Mouse (Mus musculus): ENCODE measurements around the gene Sec31b. TPM values are rescaled to one million over a fixed set of nuclear protein-coding genes. Genes with fewer than 3 reads are reported as not detected.

The Sec31b gene
- polyA plus RNA-seq, 1 experiment from 2014 or later = 0.05 TPM

GRCm38 (mm10) chr19:44552731-44553130 lies 7.1 kb upstream of the Sec31b start, which contains the start of gene Gm20538:
Gm20538 (minus strand) TSS chr19:44552831.
- no peaks in the 10 kb centered on the region for H3K9me3 ChIP-seq (ENCODE audit: control insufficient read depth, low read length)
- H3K4me1 ChIP-seq (ENCODE audit: control insufficient read depth, insufficient read depth, low read length) = peaks cover 7% of the 10 kb centered on the region; the same call in 1 of the 2 replicates
- 98% methylated on average over 4 of the region's 4 CpGs for WGBS
- DNase-seq (no peak), ATAC-seq (ENCODE audit: low FRiP score, low TSS enrichment) (no peak)
- H3K27ac ChIP-seq (replicated peaks; ENCODE audit: low read depth, low read length) = no peak within 1 kb of the TSS
- H3K27me3 ChIP-seq (ENCODE audit: control insufficient read depth, insufficient read depth, low read length) = no peaks in the 10 kb centered on the region
- peaks cover 59% of the 10 kb centered on the region for H3K36me3 ChIP-seq (ENCODE audit: control insufficient read depth, insufficient read depth, low read length)
- H3K4me2 ChIP-seq (ENCODE audit: low read length) = peak within 1 kb of the TSS; percentile 62; the same call in 1 of the 2 replicates
- H3K4me3 ChIP-seq (replicated peaks; ENCODE audit: low read depth, low read length) = no peak within 1 kb of the TSS
- no peak within 1 kb of the TSS for H3K9ac ChIP-seq (replicated peaks; ENCODE audit: low read length)

GRCm38 (mm10) chr19:44544775-44545174 lies 889 bp downstream of the Sec31b start:
- Histone ChIP-seq H3K9ac (replicated peaks; ENCODE audit: low read length) (no peak overlapping the region), H3K4me3 (replicated peaks; ENCODE audit: low read depth, low read length) (peak overlapping the region; percentile 40; the same call in 1 of the 2 replicates), H3K27ac (replicated peaks; ENCODE audit: low read depth, low read length) (no peak overlapping the region), H3K4me2 (ENCODE audit: low read length) (peak overlapping the region; percentile 61), H3K9me3 (ENCODE audit: control insufficient read depth, low read length) (0 out of 2 replicates have a peak, but pooled peaks cover 4% of the 10 kb centered on the region), H3K36me3 (ENCODE audit: control insufficient read depth, insufficient read depth, low read length) (peaks cover 20% of the 10 kb centered on the region), H3K4me1 (ENCODE audit: control insufficient read depth, insufficient read depth, low read length) (peaks cover 6% of the 10 kb centered on the region; the same call in 1 of the 2 replicates), H3K27me3 (ENCODE audit: control insufficient read depth, insufficient read depth, low read length) (peaks cover 27% of the 10 kb centered on the region)
- DNase-seq (peak; percentile 93), ATAC-seq (ENCODE audit: low FRiP score, low TSS enrichment) (no peak; the same call in 1 of the 2 replicates)
- 2% methylated on average over 13 of the region's 13 CpGs for WGBS

GRCm38 (mm10) chr19:44544372-44544771 lies 1.3 kb downstream of the Sec31b start:
- H3K27ac ChIP-seq (replicated peaks; ENCODE audit: low read depth, low read length) = no peak overlapping the region
- H3K9ac ChIP-seq (replicated peaks; ENCODE audit: low read length) = no peak overlapping the region
- peaks cover 6% of the 10 kb centered on the region; the same call in 1 of the 2 replicates for H3K4me1 ChIP-seq (ENCODE audit: control insufficient read depth, insufficient read depth, low read length)
- 59% methylated on average over 10 of the region's 10 CpGs for WGBS
- no peak overlapping the region for H3K4me3 ChIP-seq (replicated peaks; ENCODE audit: low read depth, low read length)
- no peak for ATAC-seq (ENCODE audit: low FRiP score, low TSS enrichment)
- DNase-seq = no peak
- 0 out of 2 replicates have a peak, but pooled peaks cover 4% of the 10 kb centered on the region for H3K9me3 ChIP-seq (ENCODE audit: control insufficient read depth, low read length)
- peaks cover 16% of the 10 kb centered on the region for H3K36me3 ChIP-seq (ENCODE audit: control insufficient read depth, insufficient read depth, low read length)
- H3K27me3 ChIP-seq (ENCODE audit: control insufficient read depth, insufficient read depth, low read length) = peaks cover 27% of the 10 kb centered on the region
- H3K4me2 ChIP-seq (ENCODE audit: low read length) = no peak overlapping the region

- Histone ChIP-seq H3K9ac (replicated peaks; ENCODE audit: low read length) (no peak overlapping the region), H3K27me3 (ENCODE audit: control insufficient read depth, insufficient read depth, low read length) (peaks cover 27% of the 10 kb centered on the region), H3K4me2 (ENCODE audit: low read length) (no peak overlapping the region), H3K27ac (replicated peaks; ENCODE audit: low read depth, low read length) (no peak overlapping the region), H3K4me3 (replicated peaks; ENCODE audit: low read depth, low read length) (no peak overlapping the region), H3K36me3 (ENCODE audit: control insufficient read depth, insufficient read depth, low read length) (0 out of 2 replicates have a peak, but pooled peaks cover under 1% of the 10 kb centered on the region), H3K4me1 (ENCODE audit: control insufficient read depth, insufficient read depth, low read length) (peaks cover 6% of the 10 kb centered on the region; the same call in 1 of the 2 replicates), H3K9me3 (ENCODE audit: control insufficient read depth, low read length) (0 out of 2 replicates have a peak, but pooled peaks cover 4% of the 10 kb centered on the region)
- DNase-seq (no peak), ATAC-seq (ENCODE audit: low FRiP score, low TSS enrichment) (no peak)
- 90% methylated on average over 8 of the region's 8 CpGs for WGBS
Observed at GRCm38 (mm10) chr19:44542694-44543178, 2.9 kb downstream of the Sec31b start.

GRCm38 (mm10) chr19:44537416-44537815 lies 8.2 kb downstream of the Sec31b start:
- H3K9ac ChIP-seq (replicated peaks; ENCODE audit: low read length) = no peak overlapping the region
- H3K4me3 ChIP-seq (replicated peaks; ENCODE audit: low read depth, low read length) = no peak overlapping the region
- 85% methylated on average over 8 of the region's 8 CpGs for WGBS
- 0 out of 2 replicates have a peak, but pooled peaks cover 4% of the 10 kb centered on the region for H3K9me3 ChIP-seq (ENCODE audit: control insufficient read depth, low read length)
- no peak overlapping the region for H3K4me2 ChIP-seq (ENCODE audit: low read length)
- ATAC-seq (ENCODE audit: low FRiP score, low TSS enrichment) (no peak), DNase-seq (no peak)
- no peak overlapping the region for H3K27ac ChIP-seq (replicated peaks; ENCODE audit: low read depth, low read length)
- no peaks in the 10 kb centered on the region for H3K36me3 ChIP-seq (ENCODE audit: control insufficient read depth, insufficient read depth, low read length)
- no peaks in the 10 kb centered on the region for H3K4me1 ChIP-seq (ENCODE audit: control insufficient read depth, insufficient read depth, low read length)
- H3K27me3 ChIP-seq (ENCODE audit: control insufficient read depth, insufficient read depth, low read length) = peaks cover 10% of the 10 kb centered on the region

GRCm38 (mm10) chr19:44535376-44535775 lies 10.3 kb downstream of the Sec31b start:
- Histone ChIP-seq H3K4me1 (ENCODE audit: control insufficient read depth, insufficient read depth, low read length) (no peaks in the 10 kb centered on the region), H3K4me2 (ENCODE audit: low read length) (no peak overlapping the region), H3K36me3 (ENCODE audit: control insufficient read depth, insufficient read depth, low read length) (no peaks in the 10 kb centered on the region), H3K9ac (replicated peaks; ENCODE audit: low read length) (no peak overlapping the region), H3K4me3 (replicated peaks; ENCODE audit: low read depth, low read length) (no peak overlapping the region), H3K9me3 (ENCODE audit: control insufficient read depth, low read length) (no peaks in the 10 kb centered on the region), H3K27me3 (ENCODE audit: control insufficient read depth, insufficient read depth, low read length) (peaks cover 24% of the 10 kb centered on the region), H3K27ac (replicated peaks; ENCODE audit: low read depth, low read length) (no peak overlapping the region)
- no peak for ATAC-seq (ENCODE audit: low FRiP score, low TSS enrichment)
- DNase-seq = peak; percentile 62
- WGBS = 38% methylated on average over 3 of the region's 3 CpGs

- Histone ChIP-seq H3K27me3 (ENCODE audit: control insufficient read depth, insufficient read depth, low read length) (peaks cover 52% of the 10 kb centered on the region), H3K9me3 (ENCODE audit: control insufficient read depth, low read length) (no peaks in the 10 kb centered on the region), H3K27ac (replicated peaks; ENCODE audit: low read depth, low read length) (no peak overlapping the region), H3K4me2 (ENCODE audit: low read length) (no peak overlapping the region), H3K36me3 (ENCODE audit: control insufficient read depth, insufficient read depth, low read length) (no peaks in the 10 kb centered on the region), H3K4me1 (ENCODE audit: control insufficient read depth, insufficient read depth, low read length) (no peaks in the 10 kb centered on the region), H3K4me3 (replicated peaks; ENCODE audit: low read depth, low read length) (no peak overlapping the region), H3K9ac (replicated peaks; ENCODE audit: low read length) (no peak overlapping the region)
- WGBS = 82% methylated on average over 6 of the region's 6 CpGs
- DNase-seq (no peak), ATAC-seq (ENCODE audit: low FRiP score, low TSS enrichment) (no peak)
Observed at GRCm38 (mm10) chr19:44530018-44530417, 15.6 kb downstream of the Sec31b start.

- no peak for DNase-seq
- no peaks in the 10 kb centered on the region for H3K4me1 ChIP-seq (ENCODE audit: control insufficient read depth, insufficient read depth, low read length)
- no peak overlapping the region for H3K4me2 ChIP-seq (ENCODE audit: low read length)
- H3K36me3 ChIP-seq (ENCODE audit: control insufficient read depth, insufficient read depth, low read length) = no peaks in the 10 kb centered on the region
- no peak for ATAC-seq (ENCODE audit: low FRiP score, low TSS enrichment)
- H3K27ac ChIP-seq (replicated peaks; ENCODE audit: low read depth, low read length) = no peak overlapping the region
- no peak overlapping the region for H3K9ac ChIP-seq (replicated peaks; ENCODE audit: low read length)
- no peaks in the 10 kb centered on the region for H3K9me3 ChIP-seq (ENCODE audit: control insufficient read depth, low read length)
- peaks cover 67% of the 10 kb centered on the region for H3K27me3 ChIP-seq (ENCODE audit: control insufficient read depth, insufficient read depth, low read length)
- 93% methylated on average over 9 of the region's 9 CpGs for WGBS
- no peak overlapping the region for H3K4me3 ChIP-seq (replicated peaks; ENCODE audit: low read depth, low read length)
Observed at GRCm38 (mm10) chr19:44525551-44526205, 20.0 kb downstream of the Sec31b start.

- Histone ChIP-seq H3K4me3 (replicated peaks; ENCODE audit: low read depth, low read length) (no peak overlapping the region), H3K36me3 (ENCODE audit: control insufficient read depth, insufficient read depth, low read length) (no peaks in the 10 kb centered on the region), H3K27ac (replicated peaks; ENCODE audit: low read depth, low read length) (no peak overlapping the region), H3K9ac (replicated peaks; ENCODE audit: low read length) (no peak overlapping the region), H3K9me3 (ENCODE audit: control insufficient read depth, low read length) (no peaks in the 10 kb centered on the region), H3K4me2 (ENCODE audit: low read length) (no peak overlapping the region), H3K27me3 (ENCODE audit: control insufficient read depth, insufficient read depth, low read length) (peaks cover 89% of the 10 kb centered on the region), H3K4me1 (ENCODE audit: control insufficient read depth, insufficient read depth, low read length) (0 out of 2 replicates have a peak, but pooled peaks cover 8% of the 10 kb centered on the region)
- DNase-seq (no peak), ATAC-seq (ENCODE audit: low FRiP score, low TSS enrichment) (no peak)
- WGBS = 28% methylated on average over 7 of the region's 7 CpGs
Observed at GRCm38 (mm10) chr19:44519152-44519551, 26.5 kb downstream of the Sec31b start.

Measured in midbrain, embryonic 14.5 days (tissue).